Mouse (Mus musculus) kidney, adult 2 months (tissue): ENCODE measurements at regions not wholly inside any gene's neighbourhood (a gene's known extent, or its start where the extent isn't known, plus 50 kb on each side); places are given as distances from the start of the nearest gene placed in this dataset.

ENCODE experiments used
- CTCF ChIP-seq: fragments of 200-500 bp; conservative IDR thresholded peaks from 2 replicates; pipeline ENCODE4 v1.5.1; 2011; ENCODE audit warnings: low read depth, mild to moderate bottlenecking, control low read depth, low read length, moderate library complexity, mixed read lengths; ENCODE audit not compliant: insufficient read depth, insufficient read length
- POLR2A ChIP-seq: fragments of 200-500 bp; IDR thresholded peaks from one replicate; pipeline ENCODE4 v1.6.1; 2011; ENCODE audit warnings: low read depth, low read length, control low read depth

DNA sequence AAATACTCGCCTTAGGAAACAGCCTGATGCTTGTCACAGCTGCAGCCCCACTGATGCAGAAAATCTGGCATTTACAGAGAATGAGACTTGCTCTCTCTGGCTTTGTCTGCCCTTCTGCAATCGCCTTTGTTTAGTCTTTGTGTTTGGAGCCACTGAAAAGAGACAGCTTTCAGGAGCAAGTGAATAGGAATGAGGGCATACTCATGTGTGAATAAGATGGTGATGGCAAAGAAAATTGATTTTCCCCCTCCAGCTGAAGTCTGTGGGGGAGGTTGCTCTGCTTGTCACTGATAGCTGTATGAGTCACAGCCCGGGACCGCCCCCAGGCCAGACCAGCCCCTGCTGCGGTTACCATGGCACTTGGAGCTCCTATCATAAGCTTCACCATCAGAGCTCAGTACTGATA, 485.5 kb upstream of the Gulo start:
- TF ChIP-seq CTCF (no peak), POLR2A (no peak)
